Mouse (Mus musculus): ENCODE results near the gene Sult1d1. TPM values are rescaled to one million over a fixed set of nuclear protein-coding genes. Genes with fewer than 3 reads are reported as not detected.
"Not testable (repeated sequence)": the region's sequence is repeated elsewhere in the genome, so short reads cannot be mapped to it uniquely, and the experiment has no call there.

The Sult1d1 gene
- polyA plus RNA-seq, 1 experiment, result 3.1 TPM

GRCm38 (mm10) chr5:87532288-87532687, 36.5 kb downstream of the Sult1d1 start:
- Histone ChIP-seq H3K4me3 (replicated peaks; ENCODE audit: control insufficient read depth, low read depth, low read length) (no peak overlapping the region), H3K4me1 (ENCODE audit: control insufficient read depth, insufficient read depth, low read length) (no peaks in the 10 kb centered on the region), H3K27ac (ENCODE audit: control insufficient read depth, insufficient read depth, low read depth, low read length, poor library complexity) (no peak overlapping the region)
- TF ChIP-seq CTCF (IDR thresholded peaks at IDR 0.05; ENCODE audit: control insufficient read depth, insufficient read depth, low read length) (no peak), POLR2A (IDR thresholded peaks at IDR 0.05; ENCODE audit: borderline replicate concordance, control insufficient read depth, low read depth, low read length) (no peak)
- 60% methylated on average over 2 of the region's 2 CpGs for WGBS

DNA sequence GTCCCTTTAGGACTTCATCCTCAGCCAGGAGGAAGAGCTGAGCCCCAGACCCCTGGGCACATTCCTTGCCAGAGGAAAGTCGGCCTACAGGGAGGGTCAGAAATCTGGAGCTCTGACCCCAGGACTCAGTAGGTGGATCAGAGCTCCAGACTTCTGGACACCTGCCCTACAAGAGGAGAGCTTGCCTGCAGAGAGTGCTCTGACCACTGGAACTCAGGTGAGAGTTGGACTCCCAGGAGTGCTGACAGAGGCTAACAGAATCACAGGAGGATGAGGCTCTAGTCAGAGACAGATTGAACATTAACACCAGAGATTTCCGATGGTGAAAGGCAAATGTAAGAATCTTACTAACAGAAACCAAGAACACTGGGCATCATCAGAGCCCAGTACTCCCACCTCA, 45.3 kb downstream of the Sult1d1 start:
- H3K27ac ChIP-seq (ENCODE audit: control insufficient read depth, insufficient read depth, low read depth, low read length, poor library complexity); H3K4me1 ChIP-seq (ENCODE audit: control insufficient read depth, insufficient read depth, low read length); H3K4me3 ChIP-seq (replicated peaks; ENCODE audit: control insufficient read depth, low read depth, low read length): not testable (repeated sequence)
- 75% methylated on average over 2 of the region's 2 CpGs for WGBS

DNA sequence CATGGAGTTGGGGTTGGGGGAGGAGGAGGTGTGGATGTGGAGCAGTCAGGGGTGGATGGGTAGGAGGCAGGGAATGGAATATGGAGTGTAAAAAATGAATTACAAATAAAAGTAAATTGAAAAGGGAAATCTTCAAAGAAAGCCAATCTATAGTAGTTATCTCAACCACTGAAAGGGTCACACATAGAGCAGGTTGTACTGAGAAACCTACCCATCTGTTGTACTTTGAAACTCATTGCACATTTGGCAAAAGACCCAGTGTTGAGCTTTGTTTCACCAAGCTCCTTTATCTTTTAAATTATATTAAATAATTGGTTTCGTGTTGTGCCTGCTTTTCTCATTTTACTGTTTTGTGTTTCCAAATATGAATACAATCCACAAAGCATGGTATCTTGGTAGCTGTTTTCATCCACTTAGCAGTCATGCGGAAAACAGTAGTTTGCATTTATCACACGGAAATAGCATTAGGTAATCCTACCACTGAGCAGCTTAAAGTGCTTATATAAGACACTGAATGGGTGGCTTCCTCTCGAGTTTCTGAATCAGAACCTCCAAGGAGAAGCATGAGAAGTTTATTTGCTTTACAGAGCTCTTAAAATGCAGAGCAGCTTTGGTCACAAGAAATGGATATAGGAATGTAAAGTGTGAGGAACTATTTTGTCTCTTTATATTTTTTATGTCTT, 62.9 kb downstream of the Sult1d1 start:
- TF ChIP-seq POLR2A (IDR thresholded peaks at IDR 0.05; ENCODE audit: borderline replicate concordance, control insufficient read depth, low read depth, low read length) (no peak), CTCF (IDR thresholded peaks at IDR 0.05; ENCODE audit: control insufficient read depth, insufficient read depth, low read length) (no peak)
- Histone ChIP-seq H3K4me1 (ENCODE audit: control insufficient read depth, insufficient read depth, low read length) (no peaks in the 10 kb centered on the region), H3K4me3 (replicated peaks; ENCODE audit: control insufficient read depth, low read depth, low read length) (no peak overlapping the region), H3K27ac (ENCODE audit: control insufficient read depth, insufficient read depth, low read depth, low read length, poor library complexity) (no peak overlapping the region)
- 56% methylated on average over 4 of the region's 4 CpGs for WGBS

Other genes with a start within 250 kb of the Sult1d1 start
- not detected in 2 replicates for gene Ugt2a3, start 231.8 kb downstream of the Sult1d1 start, polyA plus RNA-seq (2011; ENCODE audit: insufficient read depth, insufficient read length, low replicate concordance, missing spikeins)
- gene Ugt2b38, start 144.8 kb downstream of the Sult1d1 start, polyA plus RNA-seq (2011; ENCODE audit: insufficient read depth, insufficient read length, low replicate concordance, missing spikeins), result 1.00 TPM in 1 of 2 replicates, not detected in the other
- gene Ugt2a2, start 86.8 kb downstream of the Sult1d1 start, polyA plus RNA-seq (2011; ENCODE audit: insufficient read depth, insufficient read length, low replicate concordance, missing spikeins), result not detected in 2 replicates
- gene Gm43638, start 82.2 kb downstream of the Sult1d1 start, polyA plus RNA-seq (2011; ENCODE audit: insufficient read depth, insufficient read length, low replicate concordance, missing spikeins), result not detected in 2 replicates
- gene Ugt2a1, start 78.2 kb downstream of the Sult1d1 start, polyA plus RNA-seq (2011; ENCODE audit: insufficient read depth, insufficient read length, low replicate concordance, missing spikeins), result not detected in 2 replicates
- not detected in 2 replicates for gene Sult1b1, start 30.8 kb downstream of the Sult1d1 start, polyA plus RNA-seq (2011; ENCODE audit: insufficient read depth, insufficient read length, low replicate concordance, missing spikeins)
- not detected in 2 replicates for gene Sult1e1, start 22.6 kb upstream of the Sult1d1 start, polyA plus RNA-seq (2011; ENCODE audit: insufficient read depth, insufficient read length, low replicate concordance, missing spikeins)
- gene Csn1s1, start 97.2 kb upstream of the Sult1d1 start, polyA plus RNA-seq (2011; ENCODE audit: insufficient read depth, insufficient read length, low replicate concordance, missing spikeins), result not detected in 2 replicates
- gene Csn2, start 130.6 kb upstream of the Sult1d1 start, polyA plus RNA-seq (2011; ENCODE audit: insufficient read depth, insufficient read length, low replicate concordance, missing spikeins), result not detected in 2 replicates
- not detected in 2 replicates for gene Csn1s2a, start 205.5 kb upstream of the Sult1d1 start, polyA plus RNA-seq (2011; ENCODE audit: insufficient read depth, insufficient read length, low replicate concordance, missing spikeins)
- 0.97 TPM in 1 of 2 replicates, not detected in the other for gene Csn1s2b, start 239.1 kb upstream of the Sult1d1 start, polyA plus RNA-seq (2011; ENCODE audit: insufficient read depth, insufficient read length, low replicate concordance, missing spikeins)

Data from bone marrow, adult 2 months (tissue).